Mouse (Mus musculus) R1 (cell line): ENCODE data around the gene Plagl1.

ENCODE experiments used
- DNase-seq: peaks from one replicate; pipeline ENCODE4 v3.0.0-alpha.2; 2018; ENCODE audit warnings: low read depth, low spot score

Plagl1 gene

DNA sequence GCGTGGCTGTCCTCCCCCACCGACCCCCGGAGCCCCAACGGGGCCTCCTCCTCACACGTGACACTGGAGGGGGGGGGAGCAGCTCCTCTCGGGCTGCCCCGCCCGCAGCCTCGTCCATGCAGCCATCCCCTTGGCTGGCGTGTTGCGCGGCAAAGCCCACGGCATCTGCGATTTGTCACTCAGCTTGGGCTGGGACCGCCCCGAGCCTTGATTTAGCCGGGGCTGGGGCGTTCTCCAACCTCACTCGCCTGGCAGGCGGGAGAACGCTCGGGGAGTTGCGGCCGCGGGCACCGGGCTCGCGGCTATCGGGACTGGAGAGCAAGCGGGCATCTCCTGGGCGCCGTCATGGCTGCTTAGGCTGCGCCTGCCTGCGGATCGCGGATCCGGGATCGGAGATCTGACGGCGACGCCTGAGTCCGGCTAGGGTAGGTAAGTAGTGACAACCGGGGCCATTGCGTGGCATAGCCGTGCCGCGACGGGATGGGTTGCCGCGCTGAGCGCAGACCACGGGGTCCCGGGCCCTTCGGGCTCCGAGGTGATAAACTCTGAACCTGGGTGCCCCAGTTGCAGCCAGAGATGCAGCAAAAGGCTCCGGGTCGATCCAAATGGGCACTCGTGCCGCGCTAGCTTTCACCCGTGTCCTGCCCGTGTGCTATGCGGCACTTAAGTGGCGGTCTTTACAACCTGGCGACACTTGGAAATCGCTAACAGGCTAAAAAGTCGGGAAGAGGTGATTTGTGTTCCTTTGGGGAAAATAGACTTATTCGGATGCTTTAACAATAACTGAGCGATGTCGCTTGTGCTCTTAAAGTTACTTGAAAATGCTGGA is 30.5 kb downstream of the Plagl1 start:
- peak; percentile 86 for DNase-seq

- no peak for DNase-seq
These were observed 32.7 kb downstream of the Plagl1 start for GRCm38 (mm10) chr10:13092996-13093395.

GRCm38 (mm10) chr10:13098895-13099294 is 38.6 kb downstream of the Plagl1 start:
- no peak for DNase-seq

DNA sequence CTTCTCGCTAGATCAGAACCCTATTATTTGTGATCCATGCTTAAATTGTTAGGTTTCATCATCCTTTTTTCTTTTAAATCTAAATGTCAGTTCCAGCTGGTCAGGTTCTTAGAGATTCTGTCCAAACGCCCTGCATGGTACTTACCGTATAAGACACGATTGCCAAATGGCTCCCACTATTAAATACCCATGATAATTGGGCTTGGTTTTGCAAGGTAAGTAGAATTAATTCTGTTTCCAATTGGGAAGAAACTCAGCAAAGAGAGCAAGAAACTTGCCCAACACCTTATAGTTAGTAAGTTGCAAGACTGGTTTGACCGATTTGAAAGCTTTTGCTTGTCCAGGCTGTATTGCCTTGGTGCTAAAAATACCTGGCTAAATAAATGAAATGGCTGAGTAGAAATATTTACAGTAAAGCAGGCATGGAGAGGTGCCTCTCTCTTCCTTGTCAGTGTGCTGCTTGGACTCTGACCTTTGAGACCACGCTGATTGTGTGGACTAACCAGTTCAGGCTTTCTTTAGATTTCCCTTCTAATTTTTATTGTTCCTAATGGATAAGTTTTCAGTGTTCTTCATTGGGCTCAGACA is 39.9 kb downstream of the Plagl1 start:
- DNase-seq = no peak

DNA sequence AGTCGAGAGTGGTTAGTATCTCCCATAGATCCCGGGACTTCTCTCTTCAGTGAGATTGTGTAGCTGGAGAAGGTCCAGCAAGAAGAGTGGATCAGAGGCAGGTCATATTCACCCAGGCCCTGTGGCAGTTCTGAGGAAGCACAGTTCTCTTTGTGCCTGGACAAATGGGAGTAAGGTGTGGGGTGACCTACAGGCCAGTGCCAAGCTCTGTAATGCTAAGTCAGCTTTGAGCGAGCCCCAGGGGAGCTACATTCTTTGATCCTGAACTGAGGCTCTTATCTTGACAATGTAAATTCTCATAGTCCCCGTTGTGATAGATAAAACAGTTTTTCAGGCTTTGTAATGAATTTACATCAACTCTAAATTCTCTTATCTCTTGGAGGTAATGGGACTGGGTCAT is 42.1 kb downstream of the Plagl1 start:
- DNase-seq = peak; percentile 63

- no peak for DNase-seq
These were observed 43.5 kb downstream of the Plagl1 start for GRCm38 (mm10) chr10:13103838-13104237.

DNA sequence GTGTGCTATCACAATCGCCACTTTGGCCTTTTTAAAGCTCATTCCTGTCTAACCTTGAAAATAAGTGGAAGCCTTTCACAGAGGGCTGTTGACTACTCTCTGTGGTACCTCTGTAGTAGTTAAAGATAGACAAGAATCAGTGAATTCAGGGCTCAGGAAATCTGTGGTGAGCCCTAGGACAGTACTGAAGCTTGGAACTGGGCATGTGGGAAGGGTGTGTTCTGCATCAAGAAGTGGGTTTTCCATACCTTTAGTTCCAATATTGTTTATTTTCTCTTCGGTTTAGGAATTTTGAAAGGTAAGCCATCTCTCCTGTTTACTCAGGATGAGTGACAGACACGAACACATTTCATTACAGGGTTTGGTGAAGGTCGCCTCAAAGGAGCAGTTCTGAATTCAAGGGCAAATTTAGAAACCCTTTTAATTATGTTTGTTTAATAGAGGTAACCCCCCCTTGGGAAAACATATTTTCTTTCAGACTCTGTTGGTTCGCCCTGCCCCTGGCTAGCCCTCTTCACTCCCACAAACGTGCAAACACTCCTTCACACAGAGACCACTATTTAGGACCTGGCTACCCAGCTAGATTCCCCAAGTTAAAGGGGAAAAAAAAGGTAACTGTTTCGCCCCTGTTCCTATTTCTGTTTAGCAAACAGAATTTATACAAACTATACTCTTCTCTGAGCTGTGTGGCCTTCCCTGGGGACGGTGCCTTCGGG is 46.8 kb downstream of the Plagl1 start:
- no peak for DNase-seq

- DNase-seq = peak; percentile 97
These were observed 47.8 kb downstream of the Plagl1 start for GRCm38 (mm10) chr10:13108021-13108548.

DNA sequence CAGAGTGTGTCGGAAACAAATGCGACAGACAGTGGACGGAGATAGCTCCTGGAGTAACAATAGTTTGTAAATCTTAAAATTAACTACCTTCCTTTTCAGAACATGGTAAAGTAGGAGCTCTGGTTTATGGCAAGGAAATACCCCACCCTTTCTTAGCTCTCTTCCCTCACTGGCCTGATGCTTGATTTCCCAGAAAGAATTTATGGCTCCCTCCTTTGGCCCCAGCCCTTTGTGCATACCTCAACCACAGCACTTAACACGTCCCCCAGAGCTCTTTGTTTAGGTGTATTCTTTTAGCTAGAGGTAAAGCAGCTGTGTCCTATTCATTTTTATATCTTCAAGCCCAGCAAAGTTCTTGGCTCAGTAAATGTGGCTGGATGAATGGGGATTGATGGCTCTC is 48.5 kb downstream of the Plagl1 start:
- DNase-seq = peak; percentile 69

DNA sequence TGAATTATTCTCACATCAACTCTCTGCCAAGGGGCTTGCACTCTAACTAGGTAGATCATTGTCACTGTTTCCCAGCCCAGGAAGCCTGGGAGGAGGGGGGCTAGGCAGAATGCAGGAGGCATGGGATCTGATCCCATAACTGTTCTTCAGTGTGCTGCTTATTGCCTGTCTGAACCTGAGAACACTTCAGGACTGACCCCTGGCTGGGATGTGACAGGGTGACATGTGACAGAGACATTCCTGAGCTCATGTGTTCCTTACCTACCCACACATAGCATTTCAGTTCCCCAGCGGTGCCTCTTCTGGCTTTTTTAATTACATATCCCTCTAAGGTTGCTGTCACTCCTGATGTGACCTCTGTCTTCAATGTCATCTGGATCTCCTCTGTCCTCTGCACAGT is 49.5 kb downstream of the Plagl1 start:
- DNase-seq = no peak

DNA sequence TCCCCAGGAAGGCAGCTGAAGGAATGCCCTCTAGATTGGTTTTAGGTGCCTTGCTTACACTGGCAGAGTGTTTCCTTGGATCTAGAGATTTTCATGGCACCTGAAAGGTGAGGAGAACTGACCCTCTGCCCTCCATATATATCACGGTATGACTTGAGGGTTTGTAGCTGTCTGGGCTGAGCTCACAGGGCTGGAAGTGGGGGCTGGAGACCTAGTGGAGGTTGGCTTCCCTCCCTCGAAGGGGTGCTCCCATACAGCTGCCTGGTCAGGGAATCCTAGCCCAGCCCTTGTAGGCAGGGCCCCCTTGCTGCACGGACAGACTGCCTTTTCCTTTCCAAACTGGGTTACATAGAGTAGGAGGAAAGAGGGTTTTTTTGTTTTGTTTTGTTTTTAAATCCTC is 52.5 kb downstream of the Plagl1 start:
- no peak for DNase-seq

DNA sequence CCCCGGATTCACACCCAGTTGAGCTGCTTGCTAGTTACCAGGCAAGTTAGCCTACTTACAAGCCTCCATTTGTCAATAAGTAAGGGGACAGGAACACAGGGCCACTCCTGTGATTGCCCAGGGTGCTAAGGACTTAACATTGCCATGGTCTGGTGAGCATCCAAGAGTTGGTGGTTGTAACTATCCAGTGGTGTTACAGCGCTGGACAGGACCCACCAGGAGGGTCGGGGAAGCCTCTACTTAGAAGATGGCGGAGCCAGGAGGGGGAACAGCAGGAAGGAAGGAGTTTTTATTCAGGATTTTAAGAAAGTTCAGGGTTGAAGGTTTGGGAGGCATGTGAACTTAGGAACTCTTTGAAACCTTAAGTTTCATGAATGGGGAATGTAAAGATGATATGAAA is 53.3 kb downstream of the Plagl1 start:
- DNase-seq = peak; percentile 28

DNA sequence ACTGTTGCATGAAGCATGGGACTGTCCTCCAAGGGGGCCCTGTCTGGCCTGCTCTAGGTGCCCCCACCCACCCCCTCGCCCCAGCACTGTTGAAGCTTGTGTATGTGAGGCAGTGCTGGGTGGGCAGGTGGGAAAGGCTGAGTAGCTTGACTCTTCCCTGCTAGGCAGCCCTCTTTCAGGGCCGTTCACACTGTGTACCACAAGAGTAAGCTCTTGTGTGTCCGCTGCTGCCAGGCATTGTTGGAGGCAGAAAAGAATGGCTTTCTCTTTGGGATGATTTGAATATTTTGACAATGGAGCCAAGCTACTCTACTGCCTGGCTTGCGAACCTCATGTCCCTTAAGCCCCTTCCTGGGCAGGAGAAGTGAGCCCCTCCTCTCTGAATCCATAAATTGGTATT is 54.7 kb downstream of the Plagl1 start:
- DNase-seq = no peak

GRCm38 (mm10) chr10:13116706-13117665 is 56.7 kb downstream of the Plagl1 start:
- peak; percentile 82 for DNase-seq

GRCm38 (mm10) chr10:13118024-13118769 is 57.9 kb downstream of the Plagl1 start:
- no peak for DNase-seq

DNA sequence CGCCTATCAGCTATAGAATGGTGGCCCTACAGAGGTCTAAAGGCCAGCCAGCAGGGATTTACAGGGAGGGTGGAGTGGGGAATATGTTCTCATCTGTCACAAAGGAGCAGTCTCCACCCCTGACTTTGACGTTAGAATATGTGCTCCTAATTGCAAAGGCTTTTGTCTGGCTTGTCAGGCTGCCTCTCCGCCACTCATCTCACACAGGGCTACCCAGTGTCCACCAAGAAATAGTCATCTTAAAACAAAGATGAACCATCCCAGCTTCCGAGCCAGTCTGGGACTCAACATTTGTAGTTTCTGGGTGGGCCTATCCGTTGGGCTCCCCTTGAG is 58.4 kb downstream of the Plagl1 start:
- DNase-seq = no peak

DNA sequence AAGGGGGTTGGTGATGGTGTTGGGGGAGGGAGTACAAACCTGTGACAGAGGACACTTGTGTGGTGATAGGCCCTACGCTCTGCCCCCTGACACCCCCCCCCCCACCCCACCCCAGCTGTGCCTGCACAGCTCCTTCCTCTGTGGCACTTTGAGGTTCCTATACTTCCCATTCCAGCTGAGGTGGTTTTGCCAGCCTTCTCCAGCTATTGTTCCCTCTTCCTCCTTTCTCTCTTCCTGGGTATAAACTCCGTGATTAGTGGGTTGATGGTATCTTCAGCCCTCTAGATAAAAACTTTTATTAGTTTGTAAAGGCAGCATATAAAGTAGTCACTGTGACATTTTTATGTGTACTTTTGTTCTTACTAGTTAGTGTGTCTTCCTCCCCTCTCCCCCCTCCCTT is 59.0 kb downstream of the Plagl1 start:
- DNase-seq = no peak

DNA sequence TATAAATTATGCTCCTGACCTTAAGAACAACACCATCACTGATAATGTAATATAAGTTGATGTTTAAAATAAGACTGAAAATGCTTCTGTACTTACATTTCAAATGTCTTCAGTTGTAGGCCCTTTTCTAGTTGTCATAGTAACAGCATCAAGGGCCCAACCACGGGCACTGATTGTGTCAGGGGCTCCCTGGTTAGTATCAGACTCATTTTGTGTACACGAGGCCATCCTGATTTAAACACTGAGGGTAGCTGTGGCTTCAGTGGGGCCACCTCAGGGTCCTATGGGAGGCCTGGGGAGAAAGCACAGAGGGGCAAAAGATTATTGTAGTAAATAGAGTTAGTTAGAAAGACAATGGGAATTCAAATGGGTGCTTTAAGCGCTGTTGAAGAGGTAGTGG is 65.5 kb downstream of the Plagl1 start:
- DNase-seq = no peak

- DNase-seq = peak; percentile 61
These were observed 67.0 kb downstream of the Plagl1 start for GRCm38 (mm10) chr10:13127335-13127734.

GRCm38 (mm10) chr10:13127946-13128345 is 67.6 kb downstream of the Plagl1 start:
- no peak for DNase-seq

DNA sequence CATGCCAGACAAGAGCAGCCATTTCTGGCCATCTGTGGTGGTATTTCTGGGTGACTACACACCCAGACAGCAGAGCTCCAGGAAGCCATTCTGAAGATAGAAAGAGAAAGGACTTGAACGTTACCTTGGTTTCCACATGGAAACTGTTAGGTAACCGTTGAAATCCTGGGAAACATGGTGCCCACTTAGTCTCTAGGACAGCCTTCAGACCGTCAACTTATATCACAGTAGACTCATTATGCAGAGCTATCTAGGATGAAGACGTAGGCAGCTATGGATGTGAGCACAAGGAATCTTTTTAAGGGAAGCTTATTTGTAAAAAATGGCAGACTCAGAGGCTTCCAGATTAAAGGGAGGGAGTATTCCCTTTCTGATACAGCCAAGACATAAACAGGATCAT is 73.5 kb downstream of the Plagl1 start:
- DNase-seq = no peak
